Mouse (Mus musculus) lung, postnatal 0 days (tissue): ENCODE measurements around the gene Fmo1. TPM values are rescaled to one million over a fixed set of nuclear protein-coding genes. Genes with fewer than 3 reads are reported as not detected.

Experiments used
- ATAC-seq: fragments of 200-750 bp; cut with Nextera tagmentation; 2 replicates; pipeline ENCODE4 v1.8.0; 2017; ENCODE audit warnings: moderate library complexity
- DNase-seq: peaks from one replicate; pipeline ENCODE4 v3.0.0-alpha.2; 2016; ENCODE audit warnings: low spot score
- H3K27ac ChIP-seq: fragments of 300-500 bp; sonication (generic); 2 replicates; pipeline ENCODE4 v1.5.1; 2014; ENCODE audit warnings: antibody characterized with exemption, mild to moderate bottlenecking, low read length, mixed read lengths
- H3K27me3 ChIP-seq: fragments of 300-500 bp; sonication (generic); replicated peaks from 2 replicates; pipeline ENCODE4 v1.6.1; 2014; ENCODE audit warnings: low read length, mixed read lengths; ENCODE audit not compliant: insufficient read depth
- H3K36me3 ChIP-seq: fragments of 300-500 bp; sonication (generic); 2 replicates; pipeline ENCODE4 v1.6.1; 2014; ENCODE audit warnings: low read length, mixed read lengths; ENCODE audit not compliant: insufficient read depth
- H3K4me1 ChIP-seq: fragments of 300-500 bp; sonication (generic); 2 replicates; pipeline ENCODE4 v1.6.1; 2014; ENCODE audit warnings: antibody characterized with exemption, low read depth, low read length, mixed read lengths; ENCODE audit not compliant: insufficient read depth
- H3K4me2 ChIP-seq: fragments of 300-500 bp; sonication (generic); replicated peaks from 2 replicates; pipeline ENCODE4 v1.6.1; 2014; ENCODE audit warnings: low read depth, mild to moderate bottlenecking, low read length, moderate library complexity, mixed read lengths
- H3K4me3 ChIP-seq: fragments of 300-500 bp; sonication (generic); 2 replicates; pipeline ENCODE4 v1.5.1; 2014; ENCODE audit warnings: low read depth, low read length
- H3K9ac ChIP-seq: fragments of 300-500 bp; sonication (generic); replicated peaks from 2 replicates; pipeline ENCODE4 v1.6.1; 2014; ENCODE audit warnings: low read depth, mild to moderate bottlenecking
- H3K9me3 ChIP-seq: fragments of 300-500 bp; sonication (generic); 2 replicates; pipeline ENCODE4 v1.6.1; 2016; ENCODE audit warnings: low read length, mixed read lengths
- CTCF ChIP-seq: IDR thresholded peaks from 2 replicates; pipeline ENCODE4 v1.5.1; 2016; ENCODE audit warnings: antibody characterized with exemption, mild to moderate bottlenecking
- EP300 ChIP-seq: IDR thresholded peaks from 2 replicates; pipeline ENCODE4 v1.6.1; 2016; ENCODE audit warnings: antibody characterized with exemption, mild to moderate bottlenecking, control low read depth
- WGBS: fragments of 180-500 bp; shearing (Covaris S2); extraction: QIAGEN DNeasy Blood & Tissue Kit; methylation state at CpG from one replicate; pipeline ENCODE4 v1.1.7; 2014; 5-methylcytosine and 5-hydroxymethylcytosine counted together
- polyA plus RNA-seq: library from polyadenylated mRNA; unstranded; fragments of >200 nt; fragmentation: Nextera tagmentation; extraction: Ambion mirVana; gene quantifications from 2 replicates; pipeline ENCODE4 v1.2.1, GENCODE M21; 2015

The Fmo1 gene
- polyA plus RNA-seq, 1 experiment from 2014 or later = 86.4 TPM

GRCm38 (mm10) chr1:162893014-162893413 is 26.6 kb upstream of the Fmo1 start:
- H3K9ac ChIP-seq = no peak overlapping the region
- no peaks in the 10 kb centered on the region for H3K9me3 ChIP-seq
- H3K4me1 ChIP-seq = no peaks in the 10 kb centered on the region; the same call in 1 of the 2 replicates
- no peaks in the 10 kb centered on the region for H3K27me3 ChIP-seq
- 78% methylated on average over 6 of the region's 6 CpGs for WGBS
- H3K4me2 ChIP-seq = no peak overlapping the region
- DNase-seq (no peak), ATAC-seq (no peak)
- H3K27ac ChIP-seq = 0 out of 2 replicates have a peak overlapping the region, but pooled peaks have one; percentile 68
- no peak overlapping the region for H3K4me3 ChIP-seq
- TF ChIP-seq EP300 = no peak
- no peak for TF ChIP-seq CTCF
- H3K36me3 ChIP-seq = no peaks in the 10 kb centered on the region

DNA sequence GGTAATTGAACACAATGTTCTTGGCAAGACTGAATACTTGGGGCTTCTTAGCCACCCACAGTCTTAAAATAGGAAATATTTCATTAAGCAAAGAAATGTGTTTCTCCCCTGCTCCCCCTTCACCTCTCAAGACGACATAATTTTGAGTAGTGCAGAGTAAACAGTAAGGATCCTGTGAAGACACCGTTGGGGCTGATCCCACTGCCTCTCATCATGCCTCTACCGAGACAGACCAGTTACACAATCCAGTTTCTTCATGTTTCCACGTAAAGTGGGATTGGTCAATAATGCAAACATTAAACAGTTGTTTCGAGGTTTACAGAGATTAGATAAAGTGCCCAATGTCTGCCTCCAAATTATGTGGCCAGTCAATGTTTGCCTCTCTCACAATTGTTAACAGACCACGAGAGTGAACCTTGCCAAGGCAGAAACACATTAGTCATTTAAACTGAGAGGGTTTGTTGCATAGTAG is 25.6 kb upstream of the Fmo1 start:
- WGBS = 11% methylated on average over 6 of the region's 6 CpGs
- peak; percentile 98 for DNase-seq
- Histone ChIP-seq H3K27ac (peak overlapping the region; percentile 68; the same call in 1 of the 2 replicates), H3K27me3 (no peaks in the 10 kb centered on the region), H3K9ac (no peak overlapping the region), H3K4me1 (peaks cover 3% of the 10 kb centered on the region; the same call in 1 of the 2 replicates), H3K9me3 (no peaks in the 10 kb centered on the region), H3K4me2 (no peak overlapping the region), H3K4me3 (no peak overlapping the region), H3K36me3 (no peaks in the 10 kb centered on the region)
- ATAC-seq = peak; percentile 95
- TF ChIP-seq CTCF (no peak), EP300 (peak; percentile 99)

- Histone ChIP-seq H3K27ac (no peak overlapping the region), H3K4me3 (no peak overlapping the region), H3K4me2 (no peak overlapping the region), H3K4me1 (0 out of 2 replicates have a peak, but pooled peaks cover 3% of the 10 kb centered on the region), H3K36me3 (no peaks in the 10 kb centered on the region), H3K27me3 (no peaks in the 10 kb centered on the region), H3K9ac (no peak overlapping the region), H3K9me3 (no peaks in the 10 kb centered on the region)
- TF ChIP-seq CTCF = no peak
- TF ChIP-seq EP300 = no peak
- WGBS = 65% methylated on average over 12 of the region's 12 CpGs
- DNase-seq (no peak), ATAC-seq (no peak)
Observed at GRCm38 (mm10) chr1:162888646-162889045, 22.2 kb upstream of the Fmo1 start.

- no peak overlapping the region for H3K4me2 ChIP-seq
- H3K9ac ChIP-seq = no peak overlapping the region
- H3K4me1 ChIP-seq = 0 out of 2 replicates have a peak, but pooled peaks cover 3% of the 10 kb centered on the region
- no peak overlapping the region for H3K27ac ChIP-seq
- H3K27me3 ChIP-seq = no peaks in the 10 kb centered on the region
- 83% methylated on average over 7 of the region's 7 CpGs for WGBS
- no peak overlapping the region for H3K4me3 ChIP-seq
- H3K36me3 ChIP-seq = no peaks in the 10 kb centered on the region
- ATAC-seq = no peak
- H3K9me3 ChIP-seq = no peaks in the 10 kb centered on the region
- TF ChIP-seq CTCF (no peak), EP300 (no peak)
- DNase-seq = no peak
Observed at GRCm38 (mm10) chr1:162887644-162888043, 21.2 kb upstream of the Fmo1 start.

GRCm38 (mm10) chr1:162886138-162886816 is 19.9 kb upstream of the Fmo1 start:
- no peak overlapping the region for H3K4me2 ChIP-seq
- DNase-seq = peak; percentile 74
- 0 out of 2 replicates have a peak, but pooled peaks cover 3% of the 10 kb centered on the region for H3K4me1 ChIP-seq
- ATAC-seq = peak; percentile 47; the same call in 1 of the 2 replicates
- H3K36me3 ChIP-seq = no peaks in the 10 kb centered on the region; the same call in 1 of the 2 replicates
- H3K27ac ChIP-seq = no peak overlapping the region
- no peaks in the 10 kb centered on the region for H3K9me3 ChIP-seq
- WGBS = 65% methylated on average over 11 of the region's 11 CpGs
- H3K9ac ChIP-seq = no peak overlapping the region
- no peaks in the 10 kb centered on the region for H3K27me3 ChIP-seq
- H3K4me3 ChIP-seq = no peak overlapping the region
- TF ChIP-seq CTCF = peak; percentile 31
- TF ChIP-seq EP300 = peak; percentile 22; the same call in 1 of the 2 replicates

- H3K9me3 ChIP-seq = no peaks in the 10 kb centered on the region
- no peak overlapping the region for H3K9ac ChIP-seq
- 46% methylated on average over 4 of the region's 4 CpGs for WGBS
- no peak for ATAC-seq
- no peak for TF ChIP-seq CTCF
- no peak for TF ChIP-seq EP300
- H3K4me3 ChIP-seq = no peak overlapping the region
- 0 out of 2 replicates have a peak, but pooled peaks cover 3% of the 10 kb centered on the region for H3K4me1 ChIP-seq
- H3K36me3 ChIP-seq = no peaks in the 10 kb centered on the region; the same call in 1 of the 2 replicates
- H3K27ac ChIP-seq = no peak overlapping the region
- no peak for DNase-seq
- H3K4me2 ChIP-seq = no peak overlapping the region
- H3K27me3 ChIP-seq = no peaks in the 10 kb centered on the region
Observed at GRCm38 (mm10) chr1:162882681-162883080, 16.3 kb upstream of the Fmo1 start.
